Mouse (Mus musculus): Measurements from ENCODE around the gene Sfmbt1.

GRCm38 (mm10) chr14:30784614-30785013, 70.0 kb downstream of the Sfmbt1 start:
- no peak for TF ChIP-seq TCF12 (IDR thresholded peaks at IDR 0.05; ENCODE audit: insufficient read depth, poor library complexity, severe bottlenecking)
- no peak for TF ChIP-seq POLR2A (IDR thresholded peaks at IDR 0.05; ENCODE audit: insufficient read length, low read depth)
- TF ChIP-seq SRF (IDR thresholded peaks at IDR 0.05; ENCODE audit: control insufficient read depth, insufficient read length, low read depth), result no peak
- TF ChIP-seq CEBPB (IDR thresholded peaks at IDR 0.05; ENCODE audit: insufficient read depth, poor library complexity, severe bottlenecking), result no peak
- no peak for TF ChIP-seq TCF3 (IDR thresholded peaks at IDR 0.05; ENCODE audit: insufficient read length, low read depth)
- no peak for TF ChIP-seq USF1 (IDR thresholded peaks at IDR 0.05; ENCODE audit: low read depth)
- TF ChIP-seq MAX (IDR thresholded peaks at IDR 0.05; ENCODE audit: low read depth), result no peak
- TF ChIP-seq E2F4 (IDR thresholded peaks at IDR 0.05; ENCODE audit: insufficient read depth), result no peak
- no peak for TF ChIP-seq POLR2AphosphoS2 (IDR thresholded peaks at IDR 0.05; ENCODE audit: insufficient read length, low read depth)

Data from myocyte (in vitro differentiated cells).